ENCODE assay signal across 1 mouse cellular context in the genomic region with DNA sequence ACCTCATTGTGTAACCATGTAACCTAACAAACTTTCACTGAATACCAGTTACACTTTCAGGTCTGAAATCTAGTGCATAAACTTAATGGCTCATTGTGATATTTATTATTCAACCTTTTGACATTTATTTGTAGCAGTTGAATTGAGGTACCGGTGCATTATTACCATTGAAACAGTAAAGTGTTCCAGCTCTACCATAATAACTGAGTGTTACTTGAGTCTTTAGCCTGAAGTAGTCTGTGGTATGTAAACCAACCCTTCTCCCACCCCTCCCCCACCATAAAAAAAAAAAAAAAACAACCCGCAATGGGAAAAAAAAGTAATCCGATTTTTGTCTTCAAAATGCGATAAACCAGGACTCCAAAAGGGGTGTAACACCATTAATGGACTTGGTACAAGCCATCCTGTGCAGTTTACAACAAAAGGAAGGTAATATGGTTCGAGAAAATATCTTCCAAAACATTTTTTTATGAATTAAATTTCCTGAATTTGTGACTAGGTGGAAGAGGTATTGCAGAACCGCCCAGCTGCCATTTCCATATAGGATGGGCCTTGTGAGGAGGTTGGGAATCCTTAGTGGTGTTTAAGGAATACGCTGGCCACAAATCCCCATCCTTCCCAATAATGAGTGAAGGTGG.
TF ChIP-seq lines count a peak whose summit lies in the region.

No protein-coding gene starts in this region.

TF ChIP-seq in CH12.LX, 34 proteins besides CTCF, POLR2A, EP300 and RAD21 (continued from another document):
- TF ChIP-seq ZNF384 (IDR thresholded peaks at IDR 0.05; ENCODE audit: low read depth, low read length) (peak; percentile 94), MEF2A (IDR thresholded peaks at IDR 0.05; ENCODE audit: borderline replicate concordance, low read depth, low read length) (no peak)
TF ChIP-seq in CH12.LX: peak in this region for 2.
